Mouse (Mus musculus) lung, embryonic 14.5 days (tissue): ENCODE results near the gene Foxk1. TPM values are rescaled to one million over a fixed set of nuclear protein-coding genes. Genes with fewer than 3 reads are reported as not detected.

Experiments used
- ATAC-seq: fragments of 200-750 bp; cut with Nextera tagmentation; 2 replicates; pipeline ENCODE4 v1.8.0; 2017; ENCODE audit warnings: mild to moderate bottlenecking, moderate TSS enrichment, moderate library complexity; ENCODE audit not compliant: insufficient read depth
- DNase-seq: peaks from one replicate; pipeline ENCODE4 v3.0.0-alpha.2; 2015
- H3K27ac ChIP-seq: fragments of 300-500 bp; sonication (generic); 2 replicates; pipeline ENCODE4 v1.5.1; 2014; ENCODE audit warnings: low read depth, mild to moderate bottlenecking, moderate library complexity
- H3K27me3 ChIP-seq: fragments of 300-500 bp; sonication (generic); 2 replicates; pipeline ENCODE4 v1.6.1; 2014; ENCODE audit warnings: low read length, control low read depth; ENCODE audit not compliant: insufficient read depth
- H3K36me3 ChIP-seq: fragments of 300-500 bp; sonication (generic); 2 replicates; pipeline ENCODE4 v1.6.1; 2014; ENCODE audit warnings: control low read depth; ENCODE audit not compliant: insufficient read depth
- H3K4me1 ChIP-seq: fragments of 300-500 bp; sonication (generic); 2 replicates; pipeline ENCODE4 v1.6.1; 2014; ENCODE audit warnings: antibody characterized with exemption, control low read depth; ENCODE audit not compliant: insufficient read depth
- H3K4me2 ChIP-seq: fragments of 300-500 bp; sonication (generic); 2 replicates; pipeline ENCODE4 v1.6.1; 2014; ENCODE audit warnings: mild to moderate bottlenecking
- H3K4me3 ChIP-seq: fragments of 300-500 bp; sonication (generic); 2 replicates; pipeline ENCODE4 v1.5.1; 2014; ENCODE audit warnings: low read depth, low read length
- H3K9ac ChIP-seq: fragments of 300-500 bp; sonication (generic); 2 replicates; pipeline ENCODE4 v1.6.1; 2014
- H3K9me3 ChIP-seq: fragments of 300-500 bp; sonication (generic); 2 replicates; pipeline ENCODE4 v1.6.1; 2016; ENCODE audit warnings: low read depth, low read length, control low read depth
- CTCF ChIP-seq: IDR thresholded peaks from 2 replicates; pipeline ENCODE4 v1.5.1; 2016; ENCODE audit warnings: antibody characterized with exemption, low read depth
- WGBS: fragments of 180-500 bp; shearing (Covaris S2); extraction: QIAGEN DNeasy Blood & Tissue Kit; methylation state at CpG from one replicate; pipeline ENCODE4 v1.1.7; 2014; 5-methylcytosine and 5-hydroxymethylcytosine counted together
- polyA plus RNA-seq: library from polyadenylated mRNA; unstranded; fragments of >200 nt; fragmentation: Nextera tagmentation; extraction: Ambion mirVana; gene quantifications from 2 replicates; pipeline ENCODE4 v1.2.1, GENCODE M21; 2014

Foxk1 gene
- polyA plus RNA-seq, 1 experiment from 2014 or later = 7.9 TPM

GRCm38 (mm10) chr5:142493307-142493706 lies 92.0 kb downstream of the Foxk1 start:
- DNase-seq = no peak
- Histone ChIP-seq H3K27ac (no peak overlapping the region), H3K36me3 (no peaks in the 10 kb centered on the region), H3K4me2 (no peak overlapping the region), H3K27me3 (no peaks in the 10 kb centered on the region), H3K9ac (no peak overlapping the region), H3K4me3 (no peak overlapping the region), H3K4me1 (no peaks in the 10 kb centered on the region), H3K9me3 (no peaks in the 10 kb centered on the region)
- TF ChIP-seq CTCF = no peak
- WGBS = 74% methylated on average over 3 of the region's 3 CpGs
- ATAC-seq = no peak

GRCm38 (mm10) chr5:142495321-142496096 lies 94.2 kb downstream of the Foxk1 start:
- H3K4me2 ChIP-seq = no peak overlapping the region
- no peak overlapping the region for H3K9ac ChIP-seq
- H3K27ac ChIP-seq = no peak overlapping the region
- H3K4me1 ChIP-seq = no peaks in the 10 kb centered on the region
- ATAC-seq = no peak
- no peaks in the 10 kb centered on the region for H3K9me3 ChIP-seq
- 44% methylated on average over 14 of the region's 14 CpGs for WGBS
- H3K27me3 ChIP-seq = no peaks in the 10 kb centered on the region
- no peaks in the 10 kb centered on the region for H3K36me3 ChIP-seq
- no peak for TF ChIP-seq CTCF
- no peak for DNase-seq
- no peak overlapping the region for H3K4me3 ChIP-seq

GRCm38 (mm10) chr5:142498964-142499363 lies 97.7 kb downstream of the Foxk1 start:
- ATAC-seq (no peak), DNase-seq (peak; percentile 74)
- H3K9ac ChIP-seq = no peak overlapping the region
- H3K4me1 ChIP-seq = no peaks in the 10 kb centered on the region
- no peak overlapping the region for H3K4me3 ChIP-seq
- no peak overlapping the region for H3K27ac ChIP-seq
- 46% methylated on average over 3 of the region's 3 CpGs for WGBS
- no peaks in the 10 kb centered on the region for H3K36me3 ChIP-seq
- H3K27me3 ChIP-seq = no peaks in the 10 kb centered on the region
- H3K9me3 ChIP-seq = no peaks in the 10 kb centered on the region
- H3K4me2 ChIP-seq = no peak overlapping the region
- TF ChIP-seq CTCF = peak; percentile 79

- no peak overlapping the region for H3K9ac ChIP-seq
- H3K4me3 ChIP-seq = no peak overlapping the region
- no peaks in the 10 kb centered on the region for H3K4me1 ChIP-seq
- TF ChIP-seq CTCF = no peak
- H3K27ac ChIP-seq = no peak overlapping the region
- H3K36me3 ChIP-seq = no peaks in the 10 kb centered on the region
- no peak for ATAC-seq
- H3K9me3 ChIP-seq = no peaks in the 10 kb centered on the region
- H3K4me2 ChIP-seq = no peak overlapping the region
- no peaks in the 10 kb centered on the region for H3K27me3 ChIP-seq
- 70% methylated on average over 10 of the region's 10 CpGs for WGBS
- no peak for DNase-seq
Measured at GRCm38 (mm10) chr5:142500918-142501317, 99.6 kb downstream of the Foxk1 start.

- Histone ChIP-seq H3K9ac (no peak overlapping the region), H3K36me3 (no peaks in the 10 kb centered on the region), H3K27me3 (no peaks in the 10 kb centered on the region), H3K4me3 (no peak overlapping the region), H3K27ac (no peak overlapping the region), H3K4me2 (no peak overlapping the region), H3K4me1 (no peaks in the 10 kb centered on the region), H3K9me3 (no peaks in the 10 kb centered on the region)
- peak; percentile 92 for TF ChIP-seq CTCF
- ATAC-seq (peak; percentile 91), DNase-seq (peak; percentile 93)
- WGBS = 10% methylated on average over 3 of the region's 3 CpGs
Measured at GRCm38 (mm10) chr5:142502414-142502813, 101.1 kb downstream of the Foxk1 start.

GRCm38 (mm10) chr5:142504175-142504574 lies 102.9 kb downstream of the Foxk1 start:
- WGBS = 75% methylated on average over 3 of the region's 3 CpGs

GRCm38 (mm10) chr5:142505695-142506423 lies 104.6 kb downstream of the Foxk1 start:
- TF ChIP-seq CTCF = peak; percentile 57
- Histone ChIP-seq H3K9ac (no peak overlapping the region), H3K36me3 (no peaks in the 10 kb centered on the region), H3K9me3 (no peaks in the 10 kb centered on the region), H3K4me2 (no peak overlapping the region), H3K4me3 (no peak overlapping the region), H3K4me1 (peaks cover 16% of the 10 kb centered on the region; the same call in 1 of the 2 replicates), H3K27me3 (no peaks in the 10 kb centered on the region), H3K27ac (no peak overlapping the region)
- DNase-seq (peak; percentile 12), ATAC-seq (no peak)
- 61% methylated on average over 3 of the region's 3 CpGs for WGBS

More at GRCm38 (mm10) chr5:142504175-142504574, 102.9 kb downstream of the Foxk1 start:
- Histone ChIP-seq H3K36me3 (no peaks in the 10 kb centered on the region), H3K9me3 (no peaks in the 10 kb centered on the region), H3K27ac (no peak overlapping the region), H3K27me3 (no peaks in the 10 kb centered on the region), H3K4me2 (no peak overlapping the region), H3K4me3 (no peak overlapping the region), H3K9ac (no peak overlapping the region), H3K4me1 (0 out of 2 replicates have a peak, but pooled peaks cover 5% of the 10 kb centered on the region)
- DNase-seq (no peak), ATAC-seq (no peak)
- no peak for TF ChIP-seq CTCF
